Mouse (Mus musculus) ES-E14 (cell line): ENCODE results near the gene Paqr7.

Experiments
- CHD2 ChIP-seq: IDR thresholded peaks from 2 replicates; pipeline ENCODE4 v1.6.1; 2014; ENCODE audit warnings: mild to moderate bottlenecking, low read depth, low read length, inconsistent platforms
- HCFC1 ChIP-seq: IDR thresholded peaks from 2 replicates; pipeline ENCODE4 v1.6.1; 2012; ENCODE audit warnings: low read length, inconsistent platforms, borderline replicate concordance; ENCODE audit not compliant: insufficient read depth
- MAFK ChIP-seq: IDR thresholded peaks from 2 replicates; pipeline ENCODE4 v1.6.1; 2014; ENCODE audit warnings: mild to moderate bottlenecking, low read depth, low read length, inconsistent platforms; ENCODE audit not compliant: insufficient read depth
- ZC3H11A ChIP-seq: IDR thresholded peaks from 2 replicates; pipeline ENCODE4 v1.6.1; 2012; ENCODE audit warnings: low read depth, mild to moderate bottlenecking, inconsistent platforms, low read length, borderline replicate concordance

DNA sequence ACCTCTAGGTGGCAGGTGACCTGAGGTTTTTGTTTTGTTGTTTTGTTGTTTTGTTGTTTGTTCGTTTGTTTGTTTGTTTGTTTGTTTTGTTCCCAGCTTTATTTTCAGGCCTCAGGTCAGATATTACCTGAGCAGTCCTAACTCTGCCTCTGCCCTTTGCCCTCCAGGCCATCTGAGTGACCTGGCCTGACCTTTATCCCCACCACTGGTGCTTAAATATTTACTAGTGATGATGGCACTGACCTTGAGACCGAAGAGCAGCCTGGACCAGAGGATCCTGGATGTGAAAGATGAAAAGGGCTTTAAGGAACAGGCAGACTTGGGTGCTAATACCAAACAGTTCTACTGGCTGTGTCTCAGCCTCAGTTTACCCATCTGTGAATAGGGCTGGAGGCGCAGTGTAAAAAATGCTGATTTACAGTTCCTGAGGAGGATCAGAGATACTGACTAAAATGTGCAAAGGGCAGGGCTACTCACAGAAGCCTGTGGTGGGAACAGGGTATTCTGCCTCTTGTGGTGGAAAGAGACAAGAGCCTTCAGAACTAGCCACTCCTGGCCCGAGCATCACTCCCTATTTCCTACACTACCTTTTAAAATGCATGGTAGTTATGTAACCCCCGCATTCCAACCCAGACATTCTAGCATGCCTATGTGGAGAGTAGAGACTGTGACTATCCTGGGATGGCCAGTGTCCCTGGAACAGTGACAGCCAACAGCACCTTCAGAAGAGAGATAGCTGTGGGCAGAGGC, 11.2 kb upstream of the Paqr7 start:
- TF ChIP-seq CHD2 = no peak
- no peak for TF ChIP-seq HCFC1
- TF ChIP-seq MAFK = no peak
- TF ChIP-seq ZC3H11A = no peak
